Mouse (Mus musculus) cerebellum, adult 2 months (tissue): ENCODE results near the gene Cdk5.
"Not testable (repeated sequence)": the region's sequence is repeated elsewhere in the genome, so short reads cannot be mapped to it uniquely, and the experiment has no call there.

ENCODE experiments used
- CTCF ChIP-seq: fragments of 200-500 bp; IDR thresholded peaks from 2 replicates; pipeline ENCODE4 v1.5.1; 2011; ENCODE audit warnings: low read depth, mild to moderate bottlenecking, control low read depth, low read length, moderate library complexity, borderline replicate concordance; ENCODE audit not compliant: insufficient read depth
- POLR2A ChIP-seq: fragments of 200-500 bp; IDR thresholded peaks from 2 replicates; pipeline ENCODE4 v1.6.1; 2011; ENCODE audit warnings: low read length, control low read depth, borderline replicate concordance; ENCODE audit not compliant: insufficient read depth

DNA sequence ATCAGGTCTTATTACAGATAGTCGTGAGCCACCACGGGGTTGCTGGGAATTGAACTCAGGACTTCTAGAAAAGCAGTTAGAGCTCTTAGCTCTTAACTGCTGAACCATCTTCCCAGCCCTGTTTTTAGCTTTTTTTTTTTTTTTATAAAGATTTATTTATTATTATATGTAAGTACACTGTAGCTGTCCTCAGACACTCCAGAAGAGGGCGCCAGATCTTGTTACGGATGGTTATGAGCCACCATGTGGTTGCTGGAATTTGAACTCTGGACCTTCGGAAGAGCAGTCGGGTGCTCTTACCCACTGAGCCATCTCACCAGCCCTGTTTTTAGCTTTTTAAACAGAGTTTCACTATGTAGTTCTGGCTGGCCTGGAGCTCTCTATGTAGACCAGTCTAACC lies 27.1 kb downstream of the Cdk5 start:
- TF ChIP-seq POLR2A, CTCF: not testable (repeated sequence)
